Mouse (Mus musculus) cerebellum, adult 11-12 months (tissue): Measurements from ENCODE around the gene Wdr83os.
"Not testable (repeated sequence)": the region's sequence is repeated elsewhere in the genome, so short reads cannot be mapped to it uniquely, and the experiment has no call there.

Experiments
- DNase-seq: peaks from one replicate; pipeline ENCODE4 v3.0.0; 2022

The Wdr83os gene

DNA sequence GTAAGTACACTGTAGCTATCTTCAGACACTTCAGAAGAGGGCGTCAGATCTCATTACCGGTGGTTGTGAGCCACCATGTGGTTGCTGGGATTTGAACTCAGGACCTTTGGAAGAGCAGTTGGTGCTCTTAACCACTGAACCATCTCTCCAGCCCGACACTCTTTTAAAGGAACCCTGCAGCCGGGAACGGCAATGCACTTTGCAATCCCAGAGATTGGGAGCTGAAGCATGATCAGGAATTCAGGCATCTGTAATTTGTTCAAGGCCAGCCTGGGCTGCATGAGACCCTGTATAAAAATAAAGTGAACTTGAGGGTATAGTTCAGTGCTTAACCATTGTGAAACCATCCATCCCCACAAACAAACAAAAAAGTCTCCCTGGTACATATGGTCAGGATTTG is 39.7 kb downstream of the Wdr83os start:
- DNase-seq: not testable (repeated sequence)

DNA sequence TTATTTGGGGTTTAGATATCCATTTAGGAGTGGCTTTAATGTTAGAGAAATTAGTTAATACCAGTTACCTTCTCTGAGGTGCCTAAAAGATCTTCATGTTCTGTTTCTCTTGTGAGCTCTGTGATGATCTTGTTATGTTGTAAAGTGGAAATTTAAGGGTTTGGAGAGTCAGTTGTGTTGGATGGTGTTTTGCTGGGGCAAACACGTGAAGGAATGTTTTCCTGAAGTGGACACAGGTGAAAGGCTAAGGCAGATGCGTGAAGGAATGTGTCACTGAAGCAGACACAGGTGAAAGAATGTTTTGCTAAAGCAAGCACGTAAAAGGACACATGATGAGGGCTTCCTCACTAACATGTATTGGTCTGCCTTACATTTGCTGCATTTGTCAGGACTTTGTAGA is 42.5 kb downstream of the Wdr83os start, which contains the start of gene Zfp791:
Zfp791 (minus strand) TSS at position 101 of the 400 bp plus-strand sequence.
- no peak for DNase-seq

DNA sequence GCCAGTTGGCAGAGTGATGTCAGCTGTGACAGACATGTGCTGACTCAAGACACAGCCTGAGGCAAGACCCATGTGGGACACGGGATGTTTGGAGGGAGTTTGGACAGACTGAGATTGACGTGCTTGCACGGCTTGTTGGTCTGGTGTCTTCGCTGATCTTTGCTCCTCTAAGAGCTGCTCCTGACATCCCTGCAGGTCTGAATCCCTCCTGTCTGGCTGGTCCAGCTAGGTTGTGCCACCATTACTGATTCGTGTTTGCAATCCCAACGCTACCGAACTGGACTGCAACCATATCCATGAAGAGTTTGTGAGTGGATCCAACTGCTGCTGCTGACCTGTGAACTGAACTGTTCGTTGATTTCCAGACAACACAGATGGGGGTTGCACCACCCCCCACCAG is 43.2 kb downstream of the Wdr83os start:
- DNase-seq: no peak
